22 mouse cellular contexts compared by ENCODE assay signal in genomic region chr19:31424319-31424718, GRCm38 (mm10).
DNase-seq lines count a peak whose midpoint lies in the region; ATAC-seq and TF ChIP-seq lines count a peak whose summit lies in the region.
"Had no signal": no experiment of that assay in that cellular context is flagged by ENCODE, and none has a peak within 500 bp of the region (broad histone marks: within the 10 kb centered on the region; RNA-seq: fewer than 3 reads in every experiment).

No protein-coding gene starts in this region.

- H3K9ac ChIP-seq in heart, adult 2 months (ENCODE audit: low read depth, low read length), result no peak overlapping the region
- H3K9ac ChIP-seq in midbrain, embryonic 14.5 days (replicated peaks; ENCODE audit: low read length), result no peak overlapping the region
- no peak overlapping the region for H3K9ac ChIP-seq in midbrain, embryonic 15.5 days
- H3K9ac ChIP-seq: embryonic facial prominence, embryonic 12.5 days; forebrain, embryonic 13.5 days; forebrain, postnatal 0 days; heart, embryonic 15.5 days; hindbrain, embryonic 13.5 days had no signal

- H3K79me2 ChIP-seq in heart, adult 2 months (replicated peaks; ENCODE audit: control insufficient read depth, insufficient read depth, low read length), result no peaks in the 10 kb centered on the region

- no peak for TF ChIP-seq POLR2A in heart, adult 2 months (IDR thresholded peaks at IDR 0.05; ENCODE audit: insufficient read depth, low read depth, low read length)

- intact Hi-C loops in heart, adult 2 months (cut with DNase I), result loop anchor here (5.0 kb wide), 1 partner anchor 338 kb away; no protein-coding TSS in a partner anchor

- no peaks in the 10 kb centered on the region; the same call in 1 of the 2 replicates for H3K4me1 ChIP-seq in heart, adult 2 months (ENCODE audit: control insufficient read depth, insufficient read depth, low read length)
- no peaks in the 10 kb centered on the region for H3K4me1 ChIP-seq in midbrain, embryonic 14.5 days (ENCODE audit: control insufficient read depth, insufficient read depth, low read length)
- H3K4me1 ChIP-seq in midbrain, embryonic 15.5 days, result peaks cover 7% of the 10 kb centered on the region
- H3K4me1 ChIP-seq: forebrain, embryonic 13.5 days had no signal

- no peak for ATAC-seq in midbrain, embryonic 14.5 days (ENCODE audit: low FRiP score, low TSS enrichment)
- no peak for ATAC-seq in midbrain, embryonic 15.5 days (replicated peaks)
- ATAC-seq: forebrain, embryonic 13.5 days; forebrain, postnatal 0 days; hindbrain, postnatal 0 days had no signal

- peak; percentile 19 for DNase-seq in heart, adult 8-10 months (ENCODE audit: low spot score)
- no peak for DNase-seq in heart, adult 2 months
- peak; percentile 9 for DNase-seq in kidney, postnatal 10 days
- no peak for DNase-seq in kidney, postnatal 4 days
- peak; percentile 7 for DNase-seq in midbrain, embryonic 14.5 days
- no peak for DNase-seq in lung, adult 18-20 months
- DNase-seq: adrenal gland, postnatal 10 days; cerebellum, adult 11 months; cerebellum, adult 8-10 months; cerebellum, postnatal 14 days; embryo, embryonic 11 days; forebrain, postnatal 0 days; gastrocnemius, postnatal 14 days; heart, postnatal 14 days had no signal

- no peak overlapping the region for H3K4me2 ChIP-seq in midbrain, embryonic 14.5 days (ENCODE audit: low read length)
- no peak overlapping the region for H3K4me2 ChIP-seq in midbrain, embryonic 15.5 days
- H3K4me2 ChIP-seq: embryonic facial prominence, embryonic 12.5 days; forebrain, embryonic 13.5 days; heart, embryonic 11.5 days; heart, embryonic 15.5 days had no signal

- no peaks in the 10 kb centered on the region for H3K27me3 ChIP-seq in heart, adult 2 months (ENCODE audit: control insufficient read depth, insufficient read depth, low read length)
- no peaks in the 10 kb centered on the region for H3K27me3 ChIP-seq in midbrain, embryonic 14.5 days (ENCODE audit: control insufficient read depth, insufficient read depth, low read length)
- H3K27me3 ChIP-seq in midbrain, embryonic 15.5 days (replicated peaks), result no peaks in the 10 kb centered on the region
- H3K27me3 ChIP-seq: CH12.LX; embryonic facial prominence, embryonic 12.5 days; forebrain, embryonic 13.5 days; heart, embryonic 15.5 days; hindbrain, embryonic 13.5 days had no signal

- TF ChIP-seq EP300 in heart, adult 2 months (IDR thresholded peaks at IDR 0.05; ENCODE audit: insufficient read depth, low read depth, low read length), result no peak

- TF ChIP-seq CTCF in heart, adult 2 months (IDR thresholded peaks at IDR 0.05), result no peak

- H3K4me3 ChIP-seq in heart, adult 2 months, result no peak overlapping the region
- no peak overlapping the region for H3K4me3 ChIP-seq in midbrain, embryonic 14.5 days (replicated peaks; ENCODE audit: low read depth, low read length)
- no peak overlapping the region for H3K4me3 ChIP-seq in midbrain, embryonic 15.5 days
- H3K4me3 ChIP-seq: embryonic facial prominence, embryonic 12.5 days; forebrain, embryonic 13.5 days; heart, embryonic 15.5 days; hindbrain, embryonic 13.5 days had no signal

- 29% methylated on average over 5 of the region's 5 CpGs for WGBS in heart, adult 2 months
- 78% methylated on average over 5 of the region's 5 CpGs for WGBS in midbrain, embryonic 14.5 days
- 70% methylated on average over 5 of the region's 5 CpGs for WGBS in midbrain, embryonic 15.5 days

- no peaks in the 10 kb centered on the region for H3K36me3 ChIP-seq in heart, adult 2 months (ENCODE audit: control insufficient read depth, insufficient read depth, low read length)
- no peaks in the 10 kb centered on the region for H3K36me3 ChIP-seq in midbrain, embryonic 14.5 days (ENCODE audit: control insufficient read depth, insufficient read depth, low read length)
- H3K36me3 ChIP-seq in midbrain, embryonic 15.5 days (replicated peaks), result no peaks in the 10 kb centered on the region
- H3K36me3 ChIP-seq: embryonic facial prominence, embryonic 12.5 days; heart, embryonic 15.5 days; hindbrain, embryonic 13.5 days had no signal

- H3K9me3 ChIP-seq in midbrain, embryonic 14.5 days (ENCODE audit: control insufficient read depth, low read length), result no peaks in the 10 kb centered on the region
- no peaks in the 10 kb centered on the region for H3K9me3 ChIP-seq in midbrain, embryonic 15.5 days
- H3K9me3 ChIP-seq: embryonic facial prominence, embryonic 12.5 days; heart, embryonic 15.5 days; hindbrain, embryonic 13.5 days had no signal

- H3K27ac ChIP-seq in heart, adult 2 months, result no peak overlapping the region
- H3K27ac ChIP-seq in midbrain, embryonic 14.5 days (replicated peaks; ENCODE audit: low read depth, low read length), result no peak overlapping the region
- H3K27ac ChIP-seq in midbrain, embryonic 15.5 days, result no peak overlapping the region
- H3K27ac ChIP-seq: forebrain, embryonic 13.5 days; heart, embryonic 15.5 days; hindbrain, embryonic 13.5 days; hindbrain, postnatal 0 days had no signal

Comparison
In these comparisons a context has a peak if more than half of its experiments do, and no peak if none do; other contexts are left out.
1. DNase-seq: peak in heart, adult 8-10 months (single experiment), kidney, postnatal 10 days (single experiment) and midbrain, embryonic 14.5 days (single experiment); none in heart, adult 2 months (0 of 2), kidney, postnatal 4 days (0 of 2) and lung, adult 18-20 months (0 of 2).